Mouse (Mus musculus) small intestine, adult 2 months (tissue): ENCODE measurements around the gene Kcnj10.

Source experiments
- CTCF ChIP-seq: fragments of 200-500 bp; IDR thresholded peaks from 2 replicates; pipeline ENCODE4 v1.5.1; 2012; ENCODE audit warnings: low read depth, mild to moderate bottlenecking, control low read depth, inconsistent platforms, low read length, moderate library complexity, mixed read lengths; ENCODE audit not compliant: insufficient replicate concordance, insufficient read length; ENCODE audit errors: extremely low read depth
- POLR2A ChIP-seq: fragments of 200-500 bp; IDR thresholded peaks from 2 replicates; pipeline ENCODE4 v1.6.1; 2012; ENCODE audit warnings: low read depth, mild to moderate bottlenecking, control low read depth, inconsistent platforms, low read length, moderate library complexity

DNA sequence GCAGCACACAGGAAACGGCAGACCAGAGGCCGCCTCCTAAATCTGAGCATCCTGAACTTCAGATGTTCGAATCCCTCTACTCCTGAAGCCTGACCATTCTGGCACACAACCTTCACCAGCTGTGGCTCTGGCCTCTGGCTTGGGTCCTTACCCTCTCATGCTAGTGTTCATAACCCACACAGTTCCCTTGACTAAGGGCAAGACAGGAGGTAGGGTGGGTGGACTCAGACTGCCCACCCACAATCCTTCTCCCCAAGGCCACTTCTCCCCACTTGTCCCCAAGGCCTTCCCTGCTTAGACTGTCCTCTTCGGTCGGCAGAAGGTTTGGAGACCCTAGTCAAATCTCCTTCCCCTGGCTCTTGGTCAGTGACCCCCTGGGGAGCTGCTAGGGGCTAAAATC lies 8.5 kb downstream of the Kcnj10 start:
- TF ChIP-seq CTCF, result no peak
- TF ChIP-seq POLR2A, result no peak
